Mouse (Mus musculus) cerebellum, adult 2 months (tissue): ENCODE results near the gene Eif4e1b. TPM values are rescaled to one million over a fixed set of nuclear protein-coding genes. Genes with fewer than 3 reads are reported as not detected.
A peak's percentile ranks its signal among the peaks of the same experiment; 100 is the strongest.

Source experiments
- DNase-seq, 2 experiments: peaks; one replicate each; pipeline ENCODE4 v3.0.0; 2021
- H3K27ac ChIP-seq: fragments of 200-500 bp; 2 replicates; pipeline ENCODE4 v1.5.1; 2012; ENCODE audit warnings: low read length, control low read depth, inconsistent platforms; ENCODE audit not compliant: insufficient read depth
- H3K27me3 ChIP-seq: fragments of 200-500 bp; 2 replicates; pipeline ENCODE4 v1.6.1; 2012; ENCODE audit warnings: inconsistent platforms, mild to moderate bottlenecking, low read length, moderate library complexity; ENCODE audit not compliant: control insufficient read depth, insufficient read depth
- H3K4me1 ChIP-seq: fragments of 200-500 bp; 2 replicates; pipeline ENCODE4 v1.6.1; 2011; ENCODE audit warnings: low read length; ENCODE audit not compliant: control insufficient read depth, insufficient read depth
- H3K4me3 ChIP-seq: fragments of 200-500 bp; replicated peaks from 2 replicates; pipeline ENCODE3; 2011; ENCODE audit warnings: mild to moderate bottlenecking, low read depth, low read length, control low read depth; ENCODE audit not compliant: insufficient read depth
- CTCF ChIP-seq: fragments of 200-500 bp; IDR thresholded peaks from 2 replicates; pipeline ENCODE4 v1.5.1; 2011; ENCODE audit warnings: low read depth, mild to moderate bottlenecking, control low read depth, low read length, moderate library complexity, borderline replicate concordance; ENCODE audit not compliant: insufficient read depth
- POLR2A ChIP-seq: fragments of 200-500 bp; IDR thresholded peaks from 2 replicates; pipeline ENCODE4 v1.6.1; 2011; ENCODE audit warnings: low read length, control low read depth, borderline replicate concordance; ENCODE audit not compliant: insufficient read depth
- WGBS: fragments of 180-500 bp; shearing (Covaris S2); methylation state at CpG from one replicate; pipeline ENCODE4 v1.1.7; 2018; 5-methylcytosine and 5-hydroxymethylcytosine counted together
- polyA plus RNA-seq: library from polyadenylated mRNA; depleted of rRNA; stranded (reverse); fragments of >200 nt; gene quantifications from 2 replicates; pipeline ENCODE4 v1.2.3, GENCODE M21; 2012

Gene Eif4e1b
- polyA plus RNA-seq, 1 experiment, result not detected

DNA sequence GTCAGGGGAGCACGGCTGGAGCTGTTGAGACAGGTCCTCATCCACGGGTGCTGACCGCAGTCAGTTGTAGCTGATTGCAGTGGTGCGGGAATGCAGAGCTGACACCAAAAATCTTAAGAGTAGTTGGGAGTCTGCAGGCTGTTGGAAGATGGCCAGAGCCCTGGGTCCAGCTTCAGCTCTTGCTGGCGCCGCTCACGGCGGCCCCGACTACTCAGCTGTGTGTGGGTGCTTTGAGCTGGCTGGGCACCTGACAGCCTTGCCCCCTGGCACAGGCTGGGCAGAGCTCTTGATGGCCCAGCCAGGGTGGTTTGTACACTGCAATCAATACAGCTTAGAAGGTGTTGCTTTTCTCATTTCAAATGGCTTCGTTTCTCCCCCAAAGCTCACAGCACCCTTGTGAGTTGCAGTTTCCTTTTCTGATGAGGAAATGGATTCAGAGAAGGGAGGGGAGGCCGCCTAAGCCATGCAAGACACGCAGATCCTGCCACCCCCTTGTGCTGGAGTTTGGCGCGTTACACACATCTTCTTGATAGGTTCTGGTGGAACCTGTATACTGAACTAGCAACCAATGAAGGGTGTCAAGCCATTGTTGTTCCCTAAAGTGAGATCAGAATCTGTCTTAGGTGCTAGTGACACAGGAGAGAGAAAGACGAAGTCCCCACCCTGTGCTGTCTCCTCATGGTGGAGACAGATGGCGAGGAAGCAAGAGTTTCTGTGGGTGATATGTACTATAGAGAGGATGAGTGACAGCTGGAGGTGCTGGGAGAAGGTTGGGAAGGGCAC is 14.3 kb downstream of the Eif4e1b start:
- peaks cover 3% of the 10 kb centered on the region; the same call in 1 of the 2 replicates for H3K4me1 ChIP-seq
- H3K27ac ChIP-seq, result no peak overlapping the region
- no peak for DNase-seq
- WGBS, result 81% methylated on average over 16 of the region's 16 CpGs
- H3K4me3 ChIP-seq, result no peak overlapping the region
- TF ChIP-seq CTCF (no peak), POLR2A (no peak)
- H3K27me3 ChIP-seq, result no peaks in the 10 kb centered on the region

DNA sequence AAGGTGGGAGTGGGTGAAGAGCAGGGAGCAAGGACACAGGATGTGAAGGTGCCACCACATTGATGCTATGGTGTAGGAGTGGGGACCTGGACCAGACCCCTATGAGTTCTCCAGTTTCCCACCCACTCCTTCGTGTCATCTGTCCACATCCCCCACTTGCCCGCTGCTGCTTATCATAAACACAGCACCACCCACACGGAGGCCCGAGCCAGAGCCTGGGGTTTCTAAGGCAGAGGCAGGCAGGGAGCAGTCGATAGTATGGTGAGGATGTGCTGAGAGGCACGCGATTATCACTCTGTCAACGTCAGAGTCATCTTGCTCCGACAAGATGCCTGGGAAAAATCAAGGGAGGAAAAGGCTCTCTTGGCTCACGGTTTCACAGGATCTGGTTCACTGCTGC is 14.9 kb downstream of the Eif4e1b start:
- WGBS, result 83% methylated on average over 10 of the region's 10 CpGs
- no peak for DNase-seq
- no peak overlapping the region for H3K27ac ChIP-seq
- TF ChIP-seq CTCF, result no peak
- no peak for TF ChIP-seq POLR2A
- no peak overlapping the region for H3K4me3 ChIP-seq
- H3K27me3 ChIP-seq, result no peaks in the 10 kb centered on the region
- H3K4me1 ChIP-seq, result peaks cover 3% of the 10 kb centered on the region; the same call in 1 of the 2 replicates

DNA sequence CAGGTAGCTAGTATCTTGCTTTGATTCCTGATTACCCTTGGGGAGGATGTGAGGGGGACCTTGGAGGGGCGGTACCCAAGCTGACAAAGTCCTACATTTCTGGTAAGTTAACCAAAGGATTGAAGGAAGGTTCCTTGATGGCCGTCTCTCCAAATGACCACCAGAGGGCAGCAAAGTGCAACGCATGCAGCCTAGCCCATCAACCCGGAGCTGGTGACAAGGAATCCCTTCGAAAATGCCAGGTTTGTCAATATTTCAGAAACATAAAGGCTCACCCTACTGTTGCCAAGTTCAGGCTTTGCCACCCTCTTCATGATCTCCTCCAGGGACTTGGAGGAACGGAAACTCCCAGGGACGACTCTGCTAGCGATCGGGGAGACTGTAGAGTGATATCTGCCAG is 15.9 kb downstream of the Eif4e1b start:
- Histone ChIP-seq H3K27ac (no peak overlapping the region), H3K4me3 (peak overlapping the region; percentile 51), H3K27me3 (no peaks in the 10 kb centered on the region), H3K4me1 (no peaks in the 10 kb centered on the region)
- 6% methylated on average over 9 of the region's 9 CpGs for WGBS
- DNase-seq, result peak; percentile 79 to 85
- TF ChIP-seq CTCF (peak; percentile 98), POLR2A (no peak)

DNA sequence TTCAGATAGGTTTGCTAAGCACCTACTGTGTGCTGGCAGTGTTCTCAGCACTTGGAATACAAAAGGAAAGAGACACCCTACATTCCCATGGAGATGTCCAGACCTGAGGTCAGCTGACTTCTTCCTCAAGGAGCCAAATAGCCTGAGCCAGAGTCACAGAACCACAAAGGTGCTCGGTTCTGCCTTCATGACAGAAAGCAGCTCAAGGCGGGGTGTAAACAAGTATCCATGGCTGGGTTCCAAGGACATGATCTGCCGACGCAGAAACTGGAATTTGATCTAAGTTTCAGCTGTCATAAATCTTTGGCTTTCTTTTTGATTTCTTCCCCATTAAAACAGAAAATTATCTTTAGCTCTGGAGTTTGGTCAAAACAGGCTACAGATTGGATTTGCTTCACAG is 16.4 kb downstream of the Eif4e1b start:
- no peaks in the 10 kb centered on the region for H3K4me1 ChIP-seq
- H3K4me3 ChIP-seq, result no peak overlapping the region
- no peak for DNase-seq
- TF ChIP-seq POLR2A, result no peak
- no peak for TF ChIP-seq CTCF
- WGBS, result 45% methylated on average over 4 of the region's 4 CpGs
- no peak overlapping the region for H3K27ac ChIP-seq
- H3K27me3 ChIP-seq, result no peaks in the 10 kb centered on the region

DNA sequence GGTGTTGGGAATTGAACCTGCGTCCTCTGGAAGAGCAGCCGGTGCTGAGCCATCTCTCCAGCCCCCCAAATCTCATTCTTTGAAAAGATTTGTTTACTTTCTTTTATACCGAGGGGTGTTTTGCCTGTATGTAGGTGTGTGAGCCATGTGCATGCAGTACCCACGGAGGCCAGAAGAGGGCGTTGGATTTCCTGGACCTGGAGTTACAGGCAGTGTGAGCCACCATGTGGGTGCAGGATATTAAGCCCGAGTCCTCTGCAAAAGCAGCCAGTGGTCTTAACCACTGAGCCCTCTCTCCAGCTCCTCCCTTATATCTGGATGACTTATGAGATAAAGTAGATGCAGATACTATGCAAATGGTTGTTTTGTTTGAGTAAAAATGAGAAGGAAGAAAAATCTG is 19.2 kb downstream of the Eif4e1b start:
- H3K27me3 ChIP-seq, result no peaks in the 10 kb centered on the region
- no peaks in the 10 kb centered on the region for H3K4me1 ChIP-seq
- H3K27ac ChIP-seq, result no peak overlapping the region
- 85% methylated on average over 6 of the region's 6 CpGs for WGBS
- DNase-seq, result no peak
- TF ChIP-seq POLR2A, result no peak
- peak; percentile 42; the same call in 1 of the 2 replicates for TF ChIP-seq CTCF
- H3K4me3 ChIP-seq, result no peak overlapping the region

DNA sequence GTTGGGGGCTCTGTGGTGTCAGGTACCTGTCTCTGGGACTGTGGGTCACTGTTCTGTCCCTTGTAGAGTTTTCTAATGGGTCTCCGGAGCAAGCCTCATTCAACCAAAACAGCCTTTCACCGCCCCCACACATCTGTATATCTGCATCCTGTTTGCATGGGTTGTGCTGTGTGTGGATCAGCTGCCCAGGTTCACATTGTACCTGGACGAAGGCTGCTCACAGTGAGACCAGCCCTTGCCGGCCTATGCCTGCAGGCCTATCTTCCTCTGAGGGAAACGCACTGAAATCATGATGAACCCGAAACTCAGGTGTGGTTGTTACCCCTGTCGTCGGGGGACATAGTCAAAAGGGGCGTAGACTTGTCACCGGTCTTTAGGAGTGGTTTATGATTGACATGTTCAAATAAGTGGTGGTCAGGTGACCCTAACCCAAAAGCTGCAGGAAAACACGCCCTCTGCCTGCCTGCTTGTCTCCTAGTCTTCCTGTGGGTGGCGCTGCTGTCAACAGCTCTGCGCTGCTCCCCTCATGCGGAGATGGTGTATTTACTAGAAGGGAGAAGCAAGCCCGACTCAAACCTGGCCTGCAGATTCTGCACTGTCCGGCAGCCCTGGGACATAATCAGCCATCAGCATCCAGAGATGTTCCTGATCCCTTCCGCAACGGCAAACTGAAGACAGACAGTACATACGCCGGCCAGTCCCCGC is 21.5 kb downstream of the Eif4e1b start:
- no peak overlapping the region for H3K27ac ChIP-seq
- peak; percentile 55 to 63 for DNase-seq
- H3K4me1 ChIP-seq, result no peaks in the 10 kb centered on the region
- no peak overlapping the region for H3K4me3 ChIP-seq
- TF ChIP-seq CTCF, result peak; percentile 85
- TF ChIP-seq POLR2A, result no peak
- no peaks in the 10 kb centered on the region for H3K27me3 ChIP-seq
- WGBS, result 55% methylated on average over 21 of the region's 21 CpGs

DNA sequence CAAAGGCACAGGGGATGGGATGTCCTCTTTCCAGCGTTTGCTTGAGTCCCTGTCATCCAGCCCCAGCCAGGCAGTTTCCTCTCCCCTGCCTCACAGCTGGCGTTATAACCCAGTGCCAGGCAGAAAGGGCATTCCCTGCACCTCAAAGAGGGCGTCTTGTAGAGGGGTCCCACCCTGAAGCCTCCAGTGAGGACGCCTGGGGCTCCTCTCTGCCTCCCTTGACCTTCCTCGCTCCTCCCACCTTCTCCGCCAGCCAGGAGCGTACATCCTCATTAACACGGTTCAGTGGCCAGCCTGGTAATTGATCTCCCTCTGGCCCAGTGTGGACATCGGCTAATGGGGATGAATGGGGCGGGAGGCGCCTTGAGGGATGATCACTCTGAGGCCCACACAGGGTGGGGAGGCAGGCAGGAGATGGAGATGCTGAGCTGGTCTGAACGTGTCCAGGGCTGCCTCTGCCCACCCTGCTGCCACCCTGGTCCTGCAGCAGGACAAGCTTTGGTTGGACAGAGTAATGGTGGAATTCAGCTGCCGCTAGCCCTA is 22.7 kb downstream of the Eif4e1b start:
- no peaks in the 10 kb centered on the region for H3K27me3 ChIP-seq
- no peak overlapping the region for H3K27ac ChIP-seq
- no peak for TF ChIP-seq POLR2A
- no peak for TF ChIP-seq CTCF
- no peak for DNase-seq
- WGBS, result 65% methylated on average over 13 of the region's 13 CpGs
- peaks cover under 1% of the 10 kb centered on the region; the same call in 1 of the 2 replicates for H3K4me1 ChIP-seq
- H3K4me3 ChIP-seq, result no peak overlapping the region
